Mouse (Mus musculus) ovary, postnatal 10 days (tissue): ENCODE data around the gene Fam122b.

Source experiments
- DNase-seq: peaks from one replicate; pipeline ENCODE4 v3.0.0; 2022; ENCODE audit warnings: low spot score

The Fam122b gene

GRCm38 (mm10) chrX:53197681-53198080 lies 71.9 kb downstream of the Fam122b start:
- DNase-seq, result no peak

- no peak for DNase-seq
Measured at GRCm38 (mm10) chrX:53196392-53196791, 73.2 kb downstream of the Fam122b start.
